Mouse (Mus musculus): Measurements from ENCODE around the gene Ifnk. TPM values are rescaled to one million over a fixed set of nuclear protein-coding genes. Genes with fewer than 3 reads are reported as not detected.

Ifnk gene
- polyA plus RNA-seq, 1 experiment = not detected

GRCm38 (mm10) chr4:35138077-35138476 lies 13.8 kb upstream of the Ifnk start:
- Histone ChIP-seq H3K27me3 (ENCODE audit: control insufficient read depth, insufficient read depth, low read length) (no peaks in the 10 kb centered on the region), H3K36me3 (ENCODE audit: control insufficient read depth, insufficient read depth, low read length) (no peaks in the 10 kb centered on the region; the same call in 1 of the 2 replicates), H3K27ac (ENCODE audit: insufficient read depth, low read depth, low read length) (no peak overlapping the region), H3K4me3 (ENCODE audit: low read depth, low read length) (no peak overlapping the region), H3K4me1 (ENCODE audit: control insufficient read depth, insufficient read depth, insufficient read length, low read length) (peaks cover 3% of the 10 kb centered on the region; the same call in 1 of the 2 replicates)
- WGBS = 75% methylated on average over 6 of the region's 6 CpGs
- no peak for TF ChIP-seq POLR2A (IDR thresholded peaks at IDR 0.05; ENCODE audit: low read depth, low read length)
- TF ChIP-seq CTCF (IDR thresholded peaks at IDR 0.05; ENCODE audit: extremely low read depth, insufficient read length, insufficient replicate concordance, low read depth, low read length) = no peak

- TF ChIP-seq POLR2A (IDR thresholded peaks at IDR 0.05; ENCODE audit: low read depth, low read length) = no peak
- TF ChIP-seq CTCF (IDR thresholded peaks at IDR 0.05; ENCODE audit: extremely low read depth, insufficient read length, insufficient replicate concordance, low read depth, low read length) = no peak
- WGBS = 70% methylated on average over 6 of the region's 6 CpGs
- peaks cover 2% of the 10 kb centered on the region; the same call in 1 of the 2 replicates for H3K36me3 ChIP-seq (ENCODE audit: control insufficient read depth, insufficient read depth, low read length)
- H3K27me3 ChIP-seq (ENCODE audit: control insufficient read depth, insufficient read depth, low read length) = no peaks in the 10 kb centered on the region
- no peak overlapping the region for H3K27ac ChIP-seq (ENCODE audit: insufficient read depth, low read depth, low read length)
- H3K4me1 ChIP-seq (ENCODE audit: control insufficient read depth, insufficient read depth, insufficient read length, low read length) = peaks cover 3% of the 10 kb centered on the region; the same call in 1 of the 2 replicates
- peak overlapping the region; percentile 17; the same call in 1 of the 2 replicates for H3K4me3 ChIP-seq (ENCODE audit: low read depth, low read length)
Observed at GRCm38 (mm10) chr4:35140317-35140716, 11.5 kb upstream of the Ifnk start.

- WGBS = 75% methylated on average over 12 of the region's 12 CpGs
- peaks cover 3% of the 10 kb centered on the region; the same call in 1 of the 2 replicates for H3K4me1 ChIP-seq (ENCODE audit: control insufficient read depth, insufficient read depth, insufficient read length, low read length)
Observed at GRCm38 (mm10) chr4:35143472-35144102, 8.3 kb upstream of the Ifnk start.

GRCm38 (mm10) chr4:35145726-35146125 lies 6.1 kb upstream of the Ifnk start:
- no peaks in the 10 kb centered on the region for H3K27me3 ChIP-seq (ENCODE audit: control insufficient read depth, insufficient read depth, low read length)
- 0 out of 2 replicates have a peak, but pooled peaks cover 2% of the 10 kb centered on the region for H3K36me3 ChIP-seq (ENCODE audit: control insufficient read depth, insufficient read depth, low read length)
- H3K4me3 ChIP-seq (ENCODE audit: low read depth, low read length) = no peak overlapping the region
- no peak for TF ChIP-seq POLR2A (IDR thresholded peaks at IDR 0.05; ENCODE audit: low read depth, low read length)
- no peak for TF ChIP-seq CTCF (IDR thresholded peaks at IDR 0.05; ENCODE audit: extremely low read depth, insufficient read length, insufficient replicate concordance, low read depth, low read length)
- no peak overlapping the region for H3K27ac ChIP-seq (ENCODE audit: insufficient read depth, low read depth, low read length)
- 70% methylated on average over 10 of the region's 10 CpGs for WGBS
- H3K4me1 ChIP-seq (ENCODE audit: control insufficient read depth, insufficient read depth, insufficient read length, low read length) = no peaks in the 10 kb centered on the region

More at GRCm38 (mm10) chr4:35143472-35144102, 8.3 kb upstream of the Ifnk start:
- no peak overlapping the region for H3K27ac ChIP-seq (ENCODE audit: insufficient read depth, low read depth, low read length)
- no peak overlapping the region for H3K4me3 ChIP-seq (ENCODE audit: low read depth, low read length)
- no peaks in the 10 kb centered on the region for H3K27me3 ChIP-seq (ENCODE audit: control insufficient read depth, insufficient read depth, low read length)
- peaks cover 2% of the 10 kb centered on the region; the same call in 1 of the 2 replicates for H3K36me3 ChIP-seq (ENCODE audit: control insufficient read depth, insufficient read depth, low read length)
- TF ChIP-seq CTCF (IDR thresholded peaks at IDR 0.05; ENCODE audit: extremely low read depth, insufficient read length, insufficient replicate concordance, low read depth, low read length) (no peak), POLR2A (IDR thresholded peaks at IDR 0.05; ENCODE audit: low read depth, low read length) (no peak)

GRCm38 (mm10) chr4:35146597-35146996 lies 5.3 kb upstream of the Ifnk start:
- TF ChIP-seq POLR2A (IDR thresholded peaks at IDR 0.05; ENCODE audit: low read depth, low read length) = no peak
- no peak overlapping the region for H3K27ac ChIP-seq (ENCODE audit: insufficient read depth, low read depth, low read length)
- H3K36me3 ChIP-seq (ENCODE audit: control insufficient read depth, insufficient read depth, low read length) = 0 out of 2 replicates have a peak, but pooled peaks cover 2% of the 10 kb centered on the region
- no peaks in the 10 kb centered on the region for H3K4me1 ChIP-seq (ENCODE audit: control insufficient read depth, insufficient read depth, insufficient read length, low read length)
- no peaks in the 10 kb centered on the region for H3K27me3 ChIP-seq (ENCODE audit: control insufficient read depth, insufficient read depth, low read length)
- WGBS = 80% methylated on average over 5 of the region's 5 CpGs
- H3K4me3 ChIP-seq (ENCODE audit: low read depth, low read length) = no peak overlapping the region

- Histone ChIP-seq H3K4me3 (ENCODE audit: low read depth, low read length) (no peak overlapping the region), H3K4me1 (ENCODE audit: control insufficient read depth, insufficient read depth, insufficient read length, low read length) (no peaks in the 10 kb centered on the region), H3K36me3 (ENCODE audit: control insufficient read depth, insufficient read depth, low read length) (0 out of 2 replicates have a peak, but pooled peaks cover 2% of the 10 kb centered on the region), H3K27me3 (ENCODE audit: control insufficient read depth, insufficient read depth, low read length) (no peaks in the 10 kb centered on the region), H3K27ac (ENCODE audit: insufficient read depth, low read depth, low read length) (no peak overlapping the region)
- WGBS = 72% methylated on average over 4 of the region's 4 CpGs
- TF ChIP-seq POLR2A (IDR thresholded peaks at IDR 0.05; ENCODE audit: low read depth, low read length) (no peak), CTCF (IDR thresholded peaks at IDR 0.05; ENCODE audit: extremely low read depth, insufficient read length, insufficient replicate concordance, low read depth, low read length) (no peak)
Observed at GRCm38 (mm10) chr4:35148326-35148725, 3.5 kb upstream of the Ifnk start.

- no peaks in the 10 kb centered on the region for H3K36me3 ChIP-seq (ENCODE audit: control insufficient read depth, insufficient read depth, low read length)
- H3K27me3 ChIP-seq (ENCODE audit: control insufficient read depth, insufficient read depth, low read length) = no peaks in the 10 kb centered on the region
- 77% methylated on average over 3 of the region's 3 CpGs for WGBS
- no peak for TF ChIP-seq POLR2A (IDR thresholded peaks at IDR 0.05; ENCODE audit: low read depth, low read length)
- no peak for TF ChIP-seq CTCF (IDR thresholded peaks at IDR 0.05; ENCODE audit: extremely low read depth, insufficient read length, insufficient replicate concordance, low read depth, low read length)
- H3K4me3 ChIP-seq (ENCODE audit: low read depth, low read length) = no peak overlapping the region
- H3K27ac ChIP-seq (ENCODE audit: insufficient read depth, low read depth, low read length) = no peak overlapping the region
- H3K4me1 ChIP-seq (ENCODE audit: control insufficient read depth, insufficient read depth, insufficient read length, low read length) = no peaks in the 10 kb centered on the region
Observed at GRCm38 (mm10) chr4:35150706-35151105, 1.1 kb upstream of the Ifnk start.

Measured in small intestine, adult 2 months (tissue).